Comparison of ENCODE assay signal across 16 mouse cellular contexts in the genomic region with DNA sequence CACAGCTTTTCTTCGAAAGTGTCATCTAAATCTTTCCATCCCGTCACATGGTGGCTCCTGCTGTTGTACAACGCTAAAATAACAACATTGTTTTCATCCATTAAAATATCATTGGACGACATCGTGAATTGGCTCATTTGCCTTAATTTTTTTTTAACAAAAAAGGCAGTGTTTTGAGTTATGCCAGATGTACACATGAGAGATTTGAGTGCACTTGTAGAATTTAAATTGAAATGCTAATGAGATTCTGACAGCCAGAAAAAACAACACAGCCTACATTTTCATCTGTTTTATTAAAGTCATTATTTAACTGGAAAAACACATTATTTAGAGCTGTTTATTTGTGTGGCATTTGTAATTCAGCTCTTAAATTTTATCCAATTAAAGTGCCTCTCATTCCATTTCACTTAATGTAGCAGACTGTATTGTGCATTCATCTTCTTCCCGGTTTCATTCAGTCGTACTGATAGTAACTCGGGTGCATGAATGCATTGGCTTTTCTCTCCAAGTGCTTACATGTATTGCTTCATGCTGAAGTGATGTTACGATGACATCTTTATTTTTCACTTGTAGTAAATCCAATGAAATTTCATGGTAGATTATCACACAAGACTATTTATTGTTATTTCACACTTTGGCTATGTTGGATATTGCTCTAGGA.
DNase-seq lines count a peak whose midpoint lies in the region; ATAC-seq and TF ChIP-seq lines count a peak whose summit lies in the region.
"Had no signal": no experiment of that assay in that cellular context is flagged by ENCODE, and none has a peak within 500 bp of the region (broad histone marks: within the 10 kb centered on the region; RNA-seq: fewer than 3 reads in every experiment).

No protein-coding gene starts in this region.

- H3K4me2 ChIP-seq in neural tube, embryonic 12.5 days (replicated peaks), result no peak overlapping the region
- H3K4me2 ChIP-seq in forebrain, postnatal 0 days (ENCODE audit: low read depth), result peak overlapping the region; percentile 21; the same call in 1 of the 2 replicates
- peak overlapping the region; percentile 27 for H3K4me2 ChIP-seq in midbrain, embryonic 14.5 days (ENCODE audit: low read length)
- no peak overlapping the region for H3K4me2 ChIP-seq in liver, postnatal 0 days (ENCODE audit: low read depth, low read length)
- H3K4me2 ChIP-seq: limb, embryonic 15.5 days; lung, embryonic 14.5 days had no signal

- no peak for TF ChIP-seq POLR2A in lung, adult 2 months (IDR thresholded peaks at IDR 0.05; ENCODE audit: borderline replicate concordance, extremely low read depth, low read depth, low read length)

- no peaks in the 10 kb centered on the region for H3K36me3 ChIP-seq in neural tube, embryonic 12.5 days
- no peaks in the 10 kb centered on the region for H3K36me3 ChIP-seq in forebrain, postnatal 0 days (ENCODE audit: insufficient read depth)
- no peaks in the 10 kb centered on the region for H3K36me3 ChIP-seq in midbrain, embryonic 14.5 days (ENCODE audit: control insufficient read depth, insufficient read depth, low read length)
- no peaks in the 10 kb centered on the region for H3K36me3 ChIP-seq in liver, postnatal 0 days (replicated peaks; ENCODE audit: insufficient read depth, low read length)
- H3K36me3 ChIP-seq: limb, embryonic 15.5 days had no signal

- TF ChIP-seq EP300 in liver, postnatal 0 days (IDR thresholded peaks at IDR 0.05; ENCODE audit: low read depth), result no peak

- no peaks in the 10 kb centered on the region for H3K27me3 ChIP-seq in neural tube, embryonic 12.5 days (replicated peaks)
- no peaks in the 10 kb centered on the region for H3K27me3 ChIP-seq in forebrain, postnatal 0 days (ENCODE audit: insufficient read depth, low read length)
- H3K27me3 ChIP-seq in midbrain, embryonic 14.5 days (ENCODE audit: control insufficient read depth, insufficient read depth, low read length), result no peaks in the 10 kb centered on the region
- no peaks in the 10 kb centered on the region for H3K27me3 ChIP-seq in liver, postnatal 0 days (ENCODE audit: insufficient read depth, low read length)
- H3K27me3 ChIP-seq: limb, embryonic 15.5 days had no signal

- 0 out of 2 replicates have a peak, but pooled peaks have one; percentile 50 for ATAC-seq in neural tube, embryonic 12.5 days (ENCODE audit: low FRiP score, low read depth)
- peak; percentile 66 for ATAC-seq in forebrain, postnatal 0 days
- peak; percentile 14; the same call in 1 of the 2 replicates for ATAC-seq in midbrain, embryonic 14.5 days (ENCODE audit: low FRiP score, low TSS enrichment)
- no peak for ATAC-seq in liver, postnatal 0 days
- ATAC-seq: inflammation-experienced regulatory T-cells, adult 6 months had no signal

- H3K27ac ChIP-seq in neural tube, embryonic 12.5 days, result no peak overlapping the region
- no peak overlapping the region for H3K27ac ChIP-seq in forebrain, postnatal 0 days (ENCODE audit: low read depth, low read length)
- no peak overlapping the region for H3K27ac ChIP-seq in midbrain, embryonic 14.5 days (replicated peaks; ENCODE audit: low read depth, low read length)
- no peak overlapping the region for H3K27ac ChIP-seq in liver, postnatal 0 days (ENCODE audit: low read depth)
- H3K27ac ChIP-seq: limb, embryonic 15.5 days had no signal

- no peak for DNase-seq in neural tube, embryonic 10.5 days (ENCODE audit: extremely low spot score, low spot score)
- peak; percentile 64 for DNase-seq in forebrain, postnatal 0 days
- peak; percentile 41 for DNase-seq in midbrain, embryonic 14.5 days
- no peak for DNase-seq in left cerebral cortex, adult 18-20 months (ENCODE audit: low spot score in 2 of 2)
- DNase-seq in liver, postnatal 0 days, result no peak
- DNase-seq in lung, adult 2 months, result no peak
- no peak for DNase-seq in ovary, postnatal 10 days (ENCODE audit: low spot score)
- DNase-seq: cerebellum, adult 8-10 months; embryo, embryonic 11 days; kidney, adult 9 months; lung, embryonic 14.5 days; thymus, adult 2 months had no signal

- H3K4me3 ChIP-seq in neural tube, embryonic 12.5 days, result no peak overlapping the region
- no peak overlapping the region for H3K4me3 ChIP-seq in forebrain, postnatal 0 days (ENCODE audit: low read depth, low read length)
- H3K4me3 ChIP-seq in midbrain, embryonic 14.5 days (replicated peaks; ENCODE audit: low read depth, low read length), result no peak overlapping the region
- H3K4me3 ChIP-seq in liver, postnatal 0 days (ENCODE audit: low read depth, low read length), result no peak overlapping the region
- no peak overlapping the region for H3K4me3 ChIP-seq in lung, adult 2 months (replicated peaks; ENCODE audit: extremely low read depth, low read depth, low read length)
- H3K4me3 ChIP-seq: limb, embryonic 15.5 days; myocyte had no signal

- H3K9ac ChIP-seq in neural tube, embryonic 12.5 days, result no peak overlapping the region
- H3K9ac ChIP-seq in forebrain, postnatal 0 days, result no peak overlapping the region
- no peak overlapping the region for H3K9ac ChIP-seq in midbrain, embryonic 14.5 days (replicated peaks; ENCODE audit: low read length)
- H3K9ac ChIP-seq in liver, postnatal 0 days (replicated peaks), result no peak overlapping the region
- H3K9ac ChIP-seq: limb, embryonic 15.5 days; lung, embryonic 14.5 days had no signal

- no peaks in the 10 kb centered on the region for H3K9me3 ChIP-seq in neural tube, embryonic 12.5 days
- no peaks in the 10 kb centered on the region for H3K9me3 ChIP-seq in forebrain, postnatal 0 days (ENCODE audit: low read length)
- H3K9me3 ChIP-seq in midbrain, embryonic 14.5 days (ENCODE audit: control insufficient read depth, low read length), result no peaks in the 10 kb centered on the region
- H3K9me3 ChIP-seq in liver, postnatal 0 days (ENCODE audit: low read length), result no peaks in the 10 kb centered on the region
- H3K9me3 ChIP-seq: limb, embryonic 15.5 days had no signal

- no peaks in the 10 kb centered on the region for H3K4me1 ChIP-seq in neural tube, embryonic 12.5 days
- no peaks in the 10 kb centered on the region for H3K4me1 ChIP-seq in forebrain, postnatal 0 days (ENCODE audit: insufficient read depth)
- 0 out of 2 replicates have a peak, but pooled peaks cover 6% of the 10 kb centered on the region for H3K4me1 ChIP-seq in midbrain, embryonic 14.5 days (ENCODE audit: control insufficient read depth, insufficient read depth, low read length)
- H3K4me1 ChIP-seq in liver, postnatal 0 days (ENCODE audit: insufficient read depth), result no peaks in the 10 kb centered on the region
- no peaks in the 10 kb centered on the region for H3K4me1 ChIP-seq in lung, adult 2 months (ENCODE audit: control insufficient read depth, insufficient read depth, low read length)
- H3K4me1 ChIP-seq: limb, embryonic 15.5 days had no signal

- 66% methylated on average over 9 of the region's 9 CpGs for WGBS in neural tube, embryonic 12.5 days
- WGBS in forebrain, postnatal 0 days, result 12% methylated on average over 9 of the region's 9 CpGs
- WGBS in midbrain, embryonic 14.5 days, result 41% methylated on average over 9 of the region's 9 CpGs
- WGBS in liver, postnatal 0 days (ENCODE audit: insufficient replicate concordance), result 83% methylated on average over 9 of the region's 9 CpGs
- 80% methylated on average over 9 of the region's 9 CpGs for WGBS in lung, adult 2 months

- TF ChIP-seq CTCF in forebrain, postnatal 0 days (IDR thresholded peaks at IDR 0.05; ENCODE audit: low read depth), result no peak
- no peak for TF ChIP-seq CTCF in liver, postnatal 0 days (IDR thresholded peaks at IDR 0.05; ENCODE audit: low read depth)
- no peak for TF ChIP-seq CTCF in lung, adult 2 months (IDR thresholded peaks at IDR 0.05; ENCODE audit: insufficient read depth, low read length)

Comparison
In these comparisons a context has a peak if more than half of its experiments do, and no peak if none do; other contexts are left out.
1. H3K4me2 ChIP-seq: peak in forebrain, postnatal 0 days (single experiment) and midbrain, embryonic 14.5 days (single experiment); none in neural tube, embryonic 12.5 days (single experiment) and liver, postnatal 0 days (single experiment).
2. DNase-seq: peak in forebrain, postnatal 0 days (single experiment) and midbrain, embryonic 14.5 days (single experiment); none in neural tube, embryonic 10.5 days (single experiment), left cerebral cortex, adult 18-20 months (0 of 2), liver, postnatal 0 days (single experiment), lung, adult 2 months (single experiment) and ovary, postnatal 10 days (single experiment).